Mouse (Mus musculus) kidney, postnatal 36 days (tissue): Measurements from ENCODE around the gene Rhoc.
"Not testable (repeated sequence)": the region's sequence is repeated elsewhere in the genome, so short reads cannot be mapped to it uniquely, and the experiment has no call there.

Experiments used
- DNase-seq, 2 experiments: peaks; one replicate each; pipeline ENCODE4 v3.0.0; 2021 to 2022; ENCODE audit warnings: mixed read lengths in 2 of 2

Rhoc gene

DNA sequence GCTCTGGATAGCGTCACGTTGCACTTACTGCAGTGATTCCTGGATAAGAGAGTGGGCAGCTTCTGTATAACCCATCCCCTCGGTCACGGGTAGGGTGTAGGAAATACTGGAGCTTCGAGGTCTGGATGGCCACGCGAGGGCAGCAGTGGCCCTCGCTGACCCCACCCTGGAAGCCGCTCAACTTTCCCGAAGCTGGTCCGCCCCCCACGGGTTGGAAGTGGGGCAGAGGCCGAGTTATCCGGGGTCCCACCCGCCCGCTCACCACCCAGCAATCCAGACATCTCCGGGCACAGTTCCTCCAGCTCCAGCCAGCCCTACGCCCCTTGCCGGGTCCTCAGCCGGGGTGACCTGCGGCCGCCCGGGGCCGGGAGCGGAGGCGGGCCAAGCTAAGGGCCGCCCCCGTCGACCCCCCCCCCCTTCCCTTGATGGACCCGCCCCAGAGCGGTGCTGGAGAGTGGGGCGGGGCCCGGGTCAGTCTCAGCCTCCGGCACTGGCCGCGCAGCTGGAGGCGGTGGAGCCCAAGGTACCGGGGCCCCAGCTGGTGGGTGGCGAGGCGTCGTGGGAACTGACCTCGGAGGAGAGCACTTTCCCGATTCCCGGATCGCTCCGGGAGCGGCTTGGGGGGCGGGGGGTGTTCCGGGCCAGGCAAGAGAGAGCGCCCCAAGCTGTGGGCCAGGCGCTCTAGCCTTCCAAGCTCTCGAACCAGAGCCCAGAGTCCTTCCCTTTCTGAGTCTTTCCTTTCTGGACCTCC is 561 bp downstream of the Rhoc start:
- peak; percentile 87 to 92 for DNase-seq

GRCm38 (mm10) chr3:104789312-104789605 is 1.1 kb downstream of the Rhoc start:
- no peak for DNase-seq

DNA sequence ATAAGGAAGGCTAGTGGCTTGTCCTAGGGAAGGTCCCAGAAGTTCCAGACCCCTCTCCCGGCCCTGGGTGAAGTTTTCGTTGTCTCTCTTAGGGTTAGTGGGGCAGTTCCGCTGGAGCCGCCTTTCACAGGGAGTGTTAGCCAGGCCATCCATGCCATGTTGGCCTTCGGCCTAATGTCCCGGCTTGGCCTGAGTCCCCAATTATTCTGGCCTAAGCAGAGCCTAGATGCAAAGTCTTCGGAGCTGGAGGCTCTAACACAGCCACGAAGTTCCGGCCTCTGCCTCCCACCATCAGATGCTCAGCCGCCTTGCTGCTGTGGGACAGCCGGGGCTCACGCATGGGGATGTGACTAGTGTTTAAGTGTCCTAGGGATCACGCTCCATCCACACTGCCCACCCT is 1.6 kb downstream of the Rhoc start:
- DNase-seq, result peak; percentile 70 to 77

DNA sequence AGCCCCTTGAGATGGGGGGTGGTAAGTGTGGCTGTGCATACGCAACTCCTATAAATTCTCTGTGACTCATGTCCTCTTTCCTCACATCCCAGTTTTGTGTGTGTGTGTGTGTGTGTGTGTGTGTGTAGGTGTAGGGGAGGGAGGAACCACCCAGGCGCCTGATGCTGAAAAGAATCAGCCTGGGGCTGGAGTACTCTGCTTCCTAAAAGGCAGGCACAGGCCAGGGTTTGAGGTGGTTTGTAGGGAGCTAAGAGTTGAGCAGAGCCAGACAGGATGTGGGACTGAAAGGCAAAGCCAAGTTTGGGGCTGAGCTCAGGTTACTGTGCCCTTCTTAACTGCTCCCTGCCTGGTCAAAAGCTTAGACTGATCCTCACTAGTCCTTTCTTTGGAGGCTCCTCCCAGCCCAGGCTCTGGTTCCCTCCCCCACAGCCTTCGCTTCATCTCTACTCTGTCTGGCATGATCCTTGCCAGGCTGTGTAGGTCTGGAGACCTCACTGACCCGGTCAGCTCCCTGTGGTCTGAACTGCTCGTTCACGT is 2.3 kb downstream of the Rhoc start:
- peak; percentile 67 to 68 for DNase-seq

DNA sequence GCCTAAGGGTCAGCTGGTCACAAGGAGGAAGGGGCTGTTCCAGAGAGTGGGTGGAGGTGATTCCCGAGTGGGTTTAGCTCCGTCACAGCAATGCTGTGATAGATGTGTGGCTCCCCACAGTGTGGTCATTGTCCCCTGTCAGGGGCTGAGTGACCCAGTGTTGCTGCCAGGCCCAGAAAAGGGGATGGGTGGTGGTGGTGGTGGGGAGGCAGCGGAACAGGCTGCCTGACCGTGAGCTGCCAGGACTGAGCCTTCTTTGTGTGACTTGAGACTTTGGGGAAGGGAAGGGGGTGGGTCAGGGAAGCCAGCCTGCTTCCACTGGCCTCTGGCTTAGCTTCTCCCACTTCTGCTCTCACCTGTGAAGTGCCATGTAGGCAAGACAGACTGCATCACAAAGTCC is 2.8 kb downstream of the Rhoc start:
- DNase-seq, result no peak

DNA sequence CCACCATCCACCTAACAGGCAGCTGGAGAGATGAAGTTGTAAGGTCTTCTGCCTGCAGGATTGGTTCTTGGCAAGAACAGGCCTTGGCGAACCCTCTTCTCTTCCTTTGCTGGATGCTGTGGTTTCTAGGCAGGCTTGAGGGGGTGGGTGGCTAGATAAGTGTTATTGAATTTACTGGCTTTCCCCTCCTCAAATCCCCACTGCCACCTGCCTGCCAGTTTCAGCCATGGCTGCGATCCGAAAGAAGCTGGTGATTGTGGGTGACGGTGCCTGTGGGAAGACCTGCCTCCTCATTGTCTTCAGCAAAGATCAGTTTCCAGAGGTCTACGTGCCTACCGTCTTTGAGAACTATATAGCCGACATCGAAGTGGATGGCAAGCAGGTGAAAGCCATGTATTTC is 3.5 kb downstream of the Rhoc start:
- DNase-seq, result no peak

GRCm38 (mm10) chr3:104792360-104793270 is 4.4 kb downstream of the Rhoc start:
- DNase-seq, result no peak

DNA sequence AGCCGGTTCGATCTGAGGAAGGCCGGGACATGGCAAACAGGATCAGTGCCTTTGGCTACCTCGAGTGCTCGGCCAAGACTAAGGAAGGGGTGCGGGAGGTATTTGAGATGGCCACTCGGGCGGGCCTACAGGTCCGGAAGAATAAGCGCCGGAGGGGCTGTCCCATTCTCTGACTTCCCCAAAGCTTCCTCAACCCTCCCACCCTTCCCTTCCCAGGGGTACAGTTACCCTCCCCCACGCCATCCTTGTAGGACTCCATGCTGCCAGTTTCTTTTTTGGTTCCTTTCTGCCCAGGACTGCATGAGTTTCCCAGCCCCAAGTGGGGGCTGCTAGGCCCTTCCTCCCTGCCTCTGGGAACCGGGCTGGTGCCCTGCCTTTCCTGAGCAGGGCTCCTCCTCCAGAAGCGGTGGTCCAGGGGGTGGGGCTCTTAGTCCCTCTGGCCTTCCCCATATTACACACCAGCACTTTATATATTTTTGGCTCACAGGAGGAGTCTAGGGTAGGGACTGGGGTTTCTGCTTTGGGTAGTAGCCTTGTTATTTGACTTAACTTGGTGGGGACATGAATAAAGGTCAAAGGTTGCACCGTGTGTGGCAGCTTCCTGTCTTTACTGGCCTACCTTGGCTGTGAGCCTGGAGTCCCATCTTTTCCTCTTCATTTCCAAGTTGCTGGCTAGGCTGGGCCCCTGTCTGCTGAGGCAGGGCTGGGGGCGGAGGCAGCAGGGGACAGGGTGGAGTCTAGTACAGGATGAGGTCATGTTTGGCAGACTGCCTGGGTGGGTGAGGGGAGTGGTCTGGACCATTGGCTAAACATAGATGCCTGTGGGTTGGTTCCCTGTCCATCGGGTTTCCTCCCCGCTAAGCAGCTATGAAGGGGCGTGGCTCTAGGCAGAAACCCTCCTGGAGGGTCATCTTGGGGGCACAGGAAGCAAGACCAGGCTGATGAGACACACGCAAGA is 6.0 kb downstream of the Rhoc start:
- peak; percentile 97 for DNase-seq

DNA sequence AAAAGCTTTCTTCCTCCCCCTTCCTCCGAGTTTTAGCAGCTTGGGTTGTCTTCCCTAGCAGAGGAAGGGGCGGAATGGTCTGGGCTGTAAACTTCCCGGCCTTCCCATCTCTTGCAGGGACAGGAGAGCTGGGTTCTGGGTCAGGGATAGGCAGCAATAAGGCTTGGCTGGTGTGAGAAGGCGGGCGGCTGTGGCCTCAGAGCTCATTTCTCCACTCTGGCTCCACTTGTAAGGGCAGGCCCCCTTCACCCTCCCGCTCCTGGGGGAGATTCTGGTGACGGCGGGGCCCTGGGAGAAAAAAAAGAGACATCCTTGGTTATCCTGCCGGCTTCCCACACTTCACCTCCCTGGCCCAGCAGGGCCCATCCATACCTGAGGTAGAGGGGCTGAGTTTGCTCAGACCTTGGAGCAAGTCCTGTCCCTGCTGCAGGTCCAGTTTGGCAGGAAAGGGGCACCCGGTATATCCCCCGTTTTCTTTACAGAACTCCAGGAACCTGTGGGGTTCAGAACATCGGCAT is 6.8 kb downstream of the Rhoc start:
- DNase-seq, result peak in 1 of 2 experiments; percentile 19

GRCm38 (mm10) chr3:104795661-104796340 is 7.6 kb downstream of the Rhoc start:
- peak in 1 of 2 experiments; percentile 16 for DNase-seq

- peak; percentile 73 to 80 for DNase-seq
Measured at GRCm38 (mm10) chr3:104796430-104797082, 8.4 kb downstream of the Rhoc start.

DNA sequence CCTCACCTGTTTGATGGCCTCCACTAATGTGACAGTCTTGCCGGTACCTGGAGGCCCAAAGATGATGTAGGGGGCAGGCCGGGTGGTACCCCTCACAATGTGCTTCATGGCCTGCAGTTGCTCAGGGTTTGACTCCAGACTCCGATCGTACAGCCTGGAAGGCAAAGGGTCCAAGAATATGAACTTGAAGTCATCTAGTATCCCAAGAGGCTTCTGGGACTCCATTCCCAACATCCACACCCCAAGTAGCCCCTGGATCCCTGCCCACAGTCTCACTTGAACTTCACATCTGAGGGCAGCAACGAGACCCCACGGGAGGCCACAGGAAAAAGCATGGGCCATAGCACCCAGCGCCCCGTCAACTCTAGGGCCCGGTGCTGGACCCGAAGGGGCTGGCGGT is 12.5 kb downstream of the Rhoc start:
- DNase-seq, result no peak

- DNase-seq, result no peak
Measured at GRCm38 (mm10) chr3:104801481-104801880, 13.3 kb downstream of the Rhoc start.

- DNase-seq, result no peak
Measured at GRCm38 (mm10) chr3:104804312-104804711, 16.1 kb downstream of the Rhoc start.

- peak in 1 of 2 experiments; percentile 22 for DNase-seq
Measured at GRCm38 (mm10) chr3:104805539-104805938, 17.4 kb downstream of the Rhoc start.

DNA sequence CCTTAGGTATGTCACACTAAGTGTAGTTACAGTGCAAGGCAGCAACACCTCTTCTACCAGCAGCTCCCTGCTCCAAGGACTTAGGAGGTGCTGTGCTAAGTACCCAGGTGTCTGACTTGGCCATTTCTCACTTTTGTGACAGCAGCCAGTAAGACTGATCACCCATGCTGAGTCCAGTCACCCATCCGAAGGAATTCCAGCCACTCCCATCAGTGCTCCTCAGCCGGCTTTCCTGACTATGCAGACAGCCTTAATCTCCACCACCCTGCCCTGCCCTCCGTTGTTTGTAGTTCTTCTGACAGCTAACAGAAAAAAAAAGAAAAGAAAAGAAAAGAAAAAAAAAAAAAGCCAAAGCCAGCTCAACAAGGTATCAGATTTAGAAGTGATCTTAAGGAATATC is 23.6 kb downstream of the Rhoc start:
- no peak for DNase-seq

- DNase-seq, result no peak
Measured at GRCm38 (mm10) chr3:104812254-104812653, 24.1 kb downstream of the Rhoc start.

DNA sequence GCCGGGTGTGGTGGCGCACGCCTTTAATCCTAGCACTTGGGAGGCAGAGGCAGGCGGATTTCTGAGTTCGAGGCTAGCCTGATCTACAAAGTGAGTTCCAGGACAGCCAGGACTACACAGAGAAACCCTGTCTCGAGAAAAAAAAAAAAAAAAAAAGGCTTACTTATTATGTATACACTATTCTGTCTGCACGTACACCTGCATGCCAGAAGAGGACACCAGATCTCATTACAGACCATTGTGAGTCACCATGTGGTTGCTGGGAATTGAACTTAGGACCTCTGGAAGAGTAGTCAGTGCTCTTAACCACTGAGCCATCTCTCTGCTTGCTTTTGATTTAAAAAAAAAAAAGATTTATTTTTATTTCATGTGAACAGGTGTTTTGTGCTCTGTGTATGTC is 25.1 kb downstream of the Rhoc start:
- not testable (repeated sequence) for DNase-seq

GRCm38 (mm10) chr3:104814746-104815145 is 26.6 kb downstream of the Rhoc start:
- DNase-seq, result no peak

DNA sequence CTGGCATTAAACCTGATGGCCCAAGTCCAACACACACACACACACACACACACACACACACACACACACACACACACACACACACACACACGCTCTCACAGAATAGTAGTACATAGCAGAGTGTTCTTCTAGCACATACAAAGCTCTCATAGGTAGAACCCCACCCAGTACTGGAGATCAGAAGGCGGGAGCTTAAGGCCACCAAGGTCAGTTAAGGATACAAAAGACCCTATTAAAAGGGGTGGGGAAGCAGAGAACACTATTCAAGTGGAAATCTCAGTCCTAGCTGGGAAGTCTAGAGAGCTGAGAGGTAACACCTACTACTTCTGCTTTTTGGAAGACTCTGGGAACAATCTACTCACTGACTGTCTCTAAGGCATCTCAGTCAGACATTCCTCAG is 27.2 kb downstream of the Rhoc start:
- no peak for DNase-seq

DNA sequence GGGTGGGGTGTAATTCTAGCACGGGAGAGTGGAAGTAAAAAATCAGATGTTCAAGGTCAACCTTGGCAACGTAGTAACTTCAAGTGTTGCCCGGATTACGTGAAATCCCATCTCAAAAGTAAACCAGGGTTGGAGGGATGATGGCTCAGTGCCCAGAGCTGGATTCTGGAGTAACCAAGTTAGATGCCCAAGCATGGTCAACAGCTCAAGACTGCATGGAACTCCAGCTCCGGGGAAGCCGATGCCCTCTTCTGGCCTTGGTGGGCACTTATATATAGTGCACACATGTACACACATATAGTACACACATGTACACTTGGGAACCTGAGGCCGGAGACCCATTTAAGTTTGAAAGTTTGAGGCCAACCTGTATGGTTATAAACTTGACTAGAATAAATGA is 28.0 kb downstream of the Rhoc start:
- no peak for DNase-seq
